Mouse (Mus musculus): ENCODE data around the gene Dgkd. TPM values are rescaled to one million over a fixed set of nuclear protein-coding genes. Genes with fewer than 3 reads are reported as not detected.

The Dgkd gene
- polyA plus RNA-seq, 1 experiment from 2014 or later, result 9.1 TPM

GRCm38 (mm10) chr1:87936516-87936915, 83.4 kb downstream of the Dgkd start:
- TF ChIP-seq EP300 (IDR thresholded peaks at IDR 0.05; ENCODE audit: low read depth), result no peak
- TF ChIP-seq CTCF (IDR thresholded peaks at IDR 0.05; ENCODE audit: low read depth), result peak; percentile 71
- no peak overlapping the region for H3K27ac ChIP-seq (ENCODE audit: low read depth)
- H3K36me3 ChIP-seq (replicated peaks; ENCODE audit: insufficient read depth, low read length), result peaks cover 80% of the 10 kb centered on the region
- DNase-seq (no peak), ATAC-seq (0 out of 2 replicates have a peak, but pooled peaks have one; percentile 15)
- no peaks in the 10 kb centered on the region for H3K4me1 ChIP-seq (ENCODE audit: insufficient read depth)
- WGBS (ENCODE audit: insufficient replicate concordance), result 54% methylated on average over 2 of the region's 2 CpGs
- H3K9ac ChIP-seq (replicated peaks), result no peak overlapping the region
- H3K4me3 ChIP-seq (ENCODE audit: low read depth, low read length), result no peak overlapping the region
- H3K4me2 ChIP-seq (ENCODE audit: low read depth, low read length), result no peak overlapping the region
- no peaks in the 10 kb centered on the region for H3K9me3 ChIP-seq (ENCODE audit: low read length)
- no peaks in the 10 kb centered on the region for H3K27me3 ChIP-seq (ENCODE audit: insufficient read depth, low read length)

- Histone ChIP-seq H3K36me3 (replicated peaks; ENCODE audit: insufficient read depth, low read length) (peaks cover 98% of the 10 kb centered on the region), H3K9ac (replicated peaks) (no peak overlapping the region), H3K4me3 (ENCODE audit: low read depth, low read length) (no peak overlapping the region), H3K4me1 (ENCODE audit: insufficient read depth) (no peaks in the 10 kb centered on the region), H3K9me3 (ENCODE audit: low read length) (no peaks in the 10 kb centered on the region), H3K27ac (ENCODE audit: low read depth) (no peak overlapping the region), H3K4me2 (ENCODE audit: low read depth, low read length) (no peak overlapping the region), H3K27me3 (ENCODE audit: insufficient read depth, low read length) (no peaks in the 10 kb centered on the region)
- no peak for ATAC-seq
- TF ChIP-seq CTCF (IDR thresholded peaks at IDR 0.05; ENCODE audit: low read depth) (no peak), EP300 (IDR thresholded peaks at IDR 0.05; ENCODE audit: low read depth) (no peak)
- 88% methylated on average over 1 of the region's 1 CpGs for WGBS (ENCODE audit: insufficient replicate concordance)
- no peak for DNase-seq
These were observed 88.7 kb downstream of the Dgkd start for GRCm38 (mm10) chr1:87941765-87942164.

GRCm38 (mm10) chr1:87947681-87948091, 94.6 kb downstream of the Dgkd start:
- peaks cover 88% of the 10 kb centered on the region for H3K36me3 ChIP-seq (replicated peaks; ENCODE audit: insufficient read depth, low read length)
- no peaks in the 10 kb centered on the region for H3K4me1 ChIP-seq (ENCODE audit: insufficient read depth)
- H3K27ac ChIP-seq (ENCODE audit: low read depth), result no peak overlapping the region
- DNase-seq (no peak), ATAC-seq (no peak)
- no peaks in the 10 kb centered on the region for H3K9me3 ChIP-seq (ENCODE audit: low read length)
- H3K9ac ChIP-seq (replicated peaks), result no peak overlapping the region
- H3K4me2 ChIP-seq (ENCODE audit: low read depth, low read length), result no peak overlapping the region
- TF ChIP-seq CTCF (IDR thresholded peaks at IDR 0.05; ENCODE audit: low read depth), result no peak
- no peak for TF ChIP-seq EP300 (IDR thresholded peaks at IDR 0.05; ENCODE audit: low read depth)
- H3K27me3 ChIP-seq (ENCODE audit: insufficient read depth, low read length), result no peaks in the 10 kb centered on the region
- WGBS (ENCODE audit: insufficient replicate concordance), result 35% methylated on average over 6 of the region's 6 CpGs
- no peak overlapping the region for H3K4me3 ChIP-seq (ENCODE audit: low read depth, low read length)

GRCm38 (mm10) chr1:87951641-87952040, 98.6 kb downstream of the Dgkd start:
- TF ChIP-seq CTCF (IDR thresholded peaks at IDR 0.05; ENCODE audit: low read depth), result no peak
- no peak for TF ChIP-seq EP300 (IDR thresholded peaks at IDR 0.05; ENCODE audit: low read depth)
- Histone ChIP-seq H3K27me3 (ENCODE audit: insufficient read depth, low read length) (no peaks in the 10 kb centered on the region), H3K4me2 (ENCODE audit: low read depth, low read length) (no peak overlapping the region), H3K9me3 (ENCODE audit: low read length) (no peaks in the 10 kb centered on the region), H3K9ac (replicated peaks) (no peak overlapping the region), H3K4me1 (ENCODE audit: insufficient read depth) (no peaks in the 10 kb centered on the region), H3K4me3 (ENCODE audit: low read depth, low read length) (no peak overlapping the region), H3K27ac (ENCODE audit: low read depth) (no peak overlapping the region), H3K36me3 (replicated peaks; ENCODE audit: insufficient read depth, low read length) (peaks cover 66% of the 10 kb centered on the region)
- no peak for DNase-seq
- WGBS (ENCODE audit: insufficient replicate concordance), result 93% methylated on average over 3 of the region's 3 CpGs
- ATAC-seq, result no peak

- WGBS (ENCODE audit: insufficient replicate concordance), result 61% methylated on average over 3 of the region's 3 CpGs
- H3K4me1 ChIP-seq (ENCODE audit: insufficient read depth), result no peaks in the 10 kb centered on the region
- no peak overlapping the region for H3K9ac ChIP-seq (replicated peaks)
- H3K4me3 ChIP-seq (ENCODE audit: low read depth, low read length), result no peak overlapping the region
- DNase-seq (no peak), ATAC-seq (no peak)
- H3K9me3 ChIP-seq (ENCODE audit: low read length), result no peaks in the 10 kb centered on the region
- H3K27ac ChIP-seq (ENCODE audit: low read depth), result no peak overlapping the region
- H3K36me3 ChIP-seq (replicated peaks; ENCODE audit: insufficient read depth, low read length), result peaks cover 61% of the 10 kb centered on the region
- H3K4me2 ChIP-seq (ENCODE audit: low read depth, low read length), result no peak overlapping the region
- no peaks in the 10 kb centered on the region for H3K27me3 ChIP-seq (ENCODE audit: insufficient read depth, low read length)
- TF ChIP-seq CTCF (IDR thresholded peaks at IDR 0.05; ENCODE audit: low read depth) (no peak), EP300 (IDR thresholded peaks at IDR 0.05; ENCODE audit: low read depth) (no peak)
These were observed 100.0 kb downstream of the Dgkd start for GRCm38 (mm10) chr1:87953073-87953472.

GRCm38 (mm10) chr1:87958931-87959330, 105.8 kb downstream of the Dgkd start:
- Histone ChIP-seq H3K27ac (ENCODE audit: low read depth) (no peak overlapping the region), H3K9me3 (ENCODE audit: low read length) (no peaks in the 10 kb centered on the region), H3K9ac (replicated peaks) (no peak overlapping the region), H3K4me2 (ENCODE audit: low read depth, low read length) (no peak overlapping the region), H3K4me3 (ENCODE audit: low read depth, low read length) (no peak overlapping the region), H3K36me3 (replicated peaks; ENCODE audit: insufficient read depth, low read length) (peaks cover 35% of the 10 kb centered on the region), H3K4me1 (ENCODE audit: insufficient read depth) (peaks cover 22% of the 10 kb centered on the region), H3K27me3 (ENCODE audit: insufficient read depth, low read length) (no peaks in the 10 kb centered on the region)
- no peak for ATAC-seq
- TF ChIP-seq EP300 (IDR thresholded peaks at IDR 0.05; ENCODE audit: low read depth) (no peak), CTCF (IDR thresholded peaks at IDR 0.05; ENCODE audit: low read depth) (no peak)
- DNase-seq, result no peak
- 96% methylated on average over 1 of the region's 1 CpGs for WGBS (ENCODE audit: insufficient replicate concordance)

GRCm38 (mm10) chr1:87959532-87959931, 106.4 kb downstream of the Dgkd start:
- no peaks in the 10 kb centered on the region for H3K9me3 ChIP-seq (ENCODE audit: low read length)
- H3K27me3 ChIP-seq (ENCODE audit: insufficient read depth, low read length), result no peaks in the 10 kb centered on the region
- 38% methylated on average over 4 of the region's 4 CpGs for WGBS (ENCODE audit: insufficient replicate concordance)
- no peak overlapping the region for H3K9ac ChIP-seq (replicated peaks)
- peaks cover 41% of the 10 kb centered on the region for H3K36me3 ChIP-seq (replicated peaks; ENCODE audit: insufficient read depth, low read length)
- no peak for ATAC-seq
- no peak overlapping the region for H3K4me3 ChIP-seq (ENCODE audit: low read depth, low read length)
- peak overlapping the region; percentile 89 for H3K27ac ChIP-seq (ENCODE audit: low read depth)
- TF ChIP-seq EP300 (IDR thresholded peaks at IDR 0.05; ENCODE audit: low read depth) (no peak), CTCF (IDR thresholded peaks at IDR 0.05; ENCODE audit: low read depth) (no peak)
- no peak for DNase-seq
- peak overlapping the region; percentile 30; the same call in 1 of the 2 replicates for H3K4me2 ChIP-seq (ENCODE audit: low read depth, low read length)
- H3K4me1 ChIP-seq (ENCODE audit: insufficient read depth), result peaks cover 22% of the 10 kb centered on the region

Data from liver, postnatal 0 days (tissue).